Mouse (Mus musculus) embryo, embryonic 11.5 days (tissue): ENCODE measurements around the gene Phf5a.
A peak's percentile ranks its signal among the peaks of the same experiment; 100 is the strongest.

Experiments used
- DNase-seq: peaks from one replicate; pipeline ENCODE4 v3.0.0-alpha.2; 2012; ENCODE audit warnings: low read depth, low spot score

Gene Phf5a

GRCm38 (mm10) chr15:81848301-81848700 lies 23.4 kb downstream of the Phf5a start:
- no peak for DNase-seq

- no peak for DNase-seq
Observed at GRCm38 (mm10) chr15:81847861-81848260, 23.9 kb downstream of the Phf5a start.

GRCm38 (mm10) chr15:81847161-81847560 lies 24.6 kb downstream of the Phf5a start:
- DNase-seq = no peak

GRCm38 (mm10) chr15:81846755-81847154 lies 25.0 kb downstream of the Phf5a start:
- DNase-seq = no peak

- DNase-seq = no peak
Observed at GRCm38 (mm10) chr15:81845724-81846123, 26.0 kb downstream of the Phf5a start.

GRCm38 (mm10) chr15:81845033-81845625 lies 26.6 kb downstream of the Phf5a start:
- DNase-seq = no peak

GRCm38 (mm10) chr15:81842275-81842674 lies 29.4 kb downstream of the Phf5a start:
- DNase-seq = no peak

- no peak for DNase-seq
Observed at GRCm38 (mm10) chr15:81840306-81840705, 31.4 kb downstream of the Phf5a start.

- DNase-seq = no peak
Observed at GRCm38 (mm10) chr15:81839634-81840033, 32.1 kb downstream of the Phf5a start.

- DNase-seq = no peak
Observed at GRCm38 (mm10) chr15:81838554-81839235, 33.0 kb downstream of the Phf5a start.

- no peak for DNase-seq
Observed at GRCm38 (mm10) chr15:81836966-81837920, 34.5 kb downstream of the Phf5a start.

- peak; percentile 56 for DNase-seq
Observed at GRCm38 (mm10) chr15:81836124-81836821, 35.4 kb downstream of the Phf5a start.

GRCm38 (mm10) chr15:81835007-81835880 lies 36.5 kb downstream of the Phf5a start:
- no peak for DNase-seq

GRCm38 (mm10) chr15:81834171-81834841 lies 37.4 kb downstream of the Phf5a start:
- DNase-seq = no peak

GRCm38 (mm10) chr15:81833481-81833880 lies 38.2 kb downstream of the Phf5a start:
- DNase-seq = no peak

- DNase-seq = no peak
Observed at GRCm38 (mm10) chr15:81832219-81832618, 39.5 kb downstream of the Phf5a start.

GRCm38 (mm10) chr15:81831136-81831825 lies 40.4 kb downstream of the Phf5a start:
- peak; percentile 88 for DNase-seq

GRCm38 (mm10) chr15:81830530-81830929 lies 41.2 kb downstream of the Phf5a start:
- no peak for DNase-seq

GRCm38 (mm10) chr15:81829208-81829580 lies 42.5 kb downstream of the Phf5a start:
- DNase-seq = no peak
